ENCODE assay signal across 8 mouse cellular contexts in genomic region chr7:24662575-24662974, GRCm38 (mm10). TPM values are rescaled to one million over a fixed set of nuclear protein-coding genes. Genes with fewer than 3 reads are reported as not detected.
DNase-seq lines count a peak whose midpoint lies in the region; ATAC-seq and TF ChIP-seq lines count a peak whose summit lies in the region.

No protein-coding gene starts in this region.

- peaks cover 3% of the 10 kb centered on the region; the same call in 1 of the 2 replicates for H3K4me1 ChIP-seq in bone marrow, adult 2 months (ENCODE audit: control insufficient read depth, insufficient read depth, low read length)
- no peaks in the 10 kb centered on the region for H3K4me1 ChIP-seq in embryonic facial prominence, embryonic 14.5 days (ENCODE audit: control insufficient read depth, insufficient read depth, low read length)
- H3K4me1 ChIP-seq in lung, embryonic 14.5 days (ENCODE audit: insufficient read depth), result no peaks in the 10 kb centered on the region

- no peak overlapping the region for H3K4me3 ChIP-seq in bone marrow, adult 2 months (replicated peaks; ENCODE audit: control insufficient read depth, low read depth, low read length)
- H3K4me3 ChIP-seq in embryonic facial prominence, embryonic 14.5 days (ENCODE audit: low read depth, low read length), result no peak overlapping the region
- H3K4me3 ChIP-seq in lung, embryonic 14.5 days (ENCODE audit: low read depth, low read length), result no peak overlapping the region

- H3K36me3 ChIP-seq in embryonic facial prominence, embryonic 14.5 days (ENCODE audit: control insufficient read depth, insufficient read depth, low read length), result no peaks in the 10 kb centered on the region
- H3K36me3 ChIP-seq in lung, embryonic 14.5 days (ENCODE audit: insufficient read depth), result no peaks in the 10 kb centered on the region

- TF ChIP-seq POLR2A in bone marrow, adult 2 months (IDR thresholded peaks at IDR 0.05; ENCODE audit: borderline replicate concordance, control insufficient read depth, low read depth, low read length), result no peak

- H3K9me3 ChIP-seq in embryonic facial prominence, embryonic 14.5 days (ENCODE audit: control insufficient read depth, low read length), result no peaks in the 10 kb centered on the region
- H3K9me3 ChIP-seq in lung, embryonic 14.5 days (ENCODE audit: low read depth, low read length), result no peaks in the 10 kb centered on the region

- H3K9ac ChIP-seq in embryonic facial prominence, embryonic 14.5 days (ENCODE audit: low read depth, low read length), result no peak overlapping the region
- no peak overlapping the region for H3K9ac ChIP-seq in lung, embryonic 14.5 days

- peak; percentile 47 for ATAC-seq in embryonic facial prominence, embryonic 14.5 days (ENCODE audit: low read depth)
- peak; percentile 71 for ATAC-seq in lung, embryonic 14.5 days (ENCODE audit: insufficient read depth)
- ATAC-seq in neutrophil, adult 5-6 weeks (ENCODE audit: extremely low read depth, insufficient number of reproducible peaks, low FRiP score, poor library complexity, severe bottlenecking), result peak; percentile 83

- DNase-seq in ES-CJ7 (ENCODE audit: low read depth, low spot score), result peak; percentile 82
- DNase-seq in embryonic facial prominence, embryonic 14.5 days (ENCODE audit: low spot score), result peak; percentile 79
- peak; percentile 58 to 77 for DNase-seq in heart, postnatal 36 days
- DNase-seq in layer of hippocampus, adult 11-12 months (ENCODE audit: low spot score), result peak; percentile 71
- DNase-seq in lung, embryonic 14.5 days, result peak; percentile 94
- DNase-seq in thymus, postnatal 0 days (ENCODE audit: low spot score), result peak; percentile 95

- no peak overlapping the region for H3K27ac ChIP-seq in bone marrow, adult 2 months (ENCODE audit: control insufficient read depth, insufficient read depth, low read depth, low read length, poor library complexity)
- H3K27ac ChIP-seq in embryonic facial prominence, embryonic 14.5 days (replicated peaks; ENCODE audit: low read depth, low read length), result no peak overlapping the region
- no peak overlapping the region for H3K27ac ChIP-seq in lung, embryonic 14.5 days (ENCODE audit: low read depth)

- H3K27me3 ChIP-seq in embryonic facial prominence, embryonic 14.5 days (replicated peaks; ENCODE audit: control insufficient read depth, insufficient read depth, low read length), result no peaks in the 10 kb centered on the region
- H3K27me3 ChIP-seq in lung, embryonic 14.5 days (ENCODE audit: insufficient read depth, low read length), result no peaks in the 10 kb centered on the region

- H3K4me2 ChIP-seq in embryonic facial prominence, embryonic 14.5 days (ENCODE audit: low read depth, low read length), result no peak overlapping the region
- H3K4me2 ChIP-seq in lung, embryonic 14.5 days, result no peak overlapping the region

- intact Hi-C loops in heart, postnatal 36 days (cut with DNase I), result loop anchor here (2.0 to 5.0 kb wide), 3 partner anchors 62 to 188 kb away; partner anchors contain the start of gene Irgq

- peak; percentile 84 for TF ChIP-seq CTCF in bone marrow, adult 2 months (IDR thresholded peaks at IDR 0.05; ENCODE audit: control insufficient read depth, insufficient read depth, low read length)
- peak; percentile 97 for TF ChIP-seq CTCF in lung, embryonic 14.5 days (IDR thresholded peaks at IDR 0.05; ENCODE audit: low read depth)

- 3% methylated on average over 8 of the region's 8 CpGs for WGBS in bone marrow, adult 2 months
- 14% methylated on average over 8 of the region's 8 CpGs for WGBS in embryonic facial prominence, embryonic 14.5 days
- WGBS in lung, embryonic 14.5 days, result 12% methylated on average over 8 of the region's 8 CpGs

RNA-seq across cellular contexts. Expression of gene Tex101, which starts 13.9 kb away (rescaled TPM):
- polyA plus RNA-seq in bone marrow, adult 2 months (2011; ENCODE audit: insufficient read depth, insufficient read length, low replicate concordance, missing spikeins), result not detected in 2 replicates
- polyA plus RNA-seq in embryonic facial prominence, embryonic 14.5 days (2014; fragmentation: Nextera tagmentation; extraction: Ambion mirVana), result not detected in 2 replicates
- not detected for total RNA-seq in heart, postnatal 36 days (2021)
- polyA plus RNA-seq in lung, embryonic 14.5 days (2014; fragmentation: Nextera tagmentation; extraction: Ambion mirVana), result not detected in 2 replicates
- total RNA-seq in neutrophil, adult 5-6 weeks (2017), result not detected in 2 replicates
- not detected in 2 replicates for polyA plus RNA-seq in thymus, postnatal 0 days (2015; fragmentation: Nextera tagmentation; extraction: Ambion mirVana)

RNA-seq across cellular contexts. Expression of gene Lypd3, which starts 26.2 kb away (rescaled TPM):
- not detected in 2 replicates for polyA plus RNA-seq in bone marrow, adult 2 months (2011; ENCODE audit: insufficient read depth, insufficient read length, low replicate concordance, missing spikeins)
- 24.7 TPM in 2 replicates for polyA plus RNA-seq in embryonic facial prominence, embryonic 14.5 days (2014; fragmentation: Nextera tagmentation; extraction: Ambion mirVana)
- not detected for total RNA-seq in heart, postnatal 36 days (2021)
- 0.14 TPM in 1 of 2 replicates, not detected in the other for polyA plus RNA-seq in lung, embryonic 14.5 days (2014; fragmentation: Nextera tagmentation; extraction: Ambion mirVana)
- total RNA-seq in neutrophil, adult 5-6 weeks (2017), result not detected in 2 replicates
- polyA plus RNA-seq in thymus, postnatal 0 days (2015; fragmentation: Nextera tagmentation; extraction: Ambion mirVana), result 1.8 and 2.2 TPM in 2 replicates

RNA-seq across cellular contexts. Expression of gene BC049730, which starts 46.5 kb away (rescaled TPM):
- not detected in 2 replicates for polyA plus RNA-seq in bone marrow, adult 2 months (2011; ENCODE audit: insufficient read depth, insufficient read length, low replicate concordance, missing spikeins)
- polyA plus RNA-seq in embryonic facial prominence, embryonic 14.5 days (2014; fragmentation: Nextera tagmentation; extraction: Ambion mirVana), result not detected in 2 replicates
- not detected for total RNA-seq in heart, postnatal 36 days (2021)
- not detected in 2 replicates for polyA plus RNA-seq in lung, embryonic 14.5 days (2014; fragmentation: Nextera tagmentation; extraction: Ambion mirVana)
- total RNA-seq in neutrophil, adult 5-6 weeks (2017), result not detected in 2 replicates
- polyA plus RNA-seq in thymus, postnatal 0 days (2015; fragmentation: Nextera tagmentation; extraction: Ambion mirVana), result not detected in 2 replicates

RNA-seq across cellular contexts. Expression of gene Phldb3, which starts 52.0 kb away (rescaled TPM):
- polyA plus RNA-seq in bone marrow, adult 2 months (2011; ENCODE audit: insufficient read depth, insufficient read length, low replicate concordance, missing spikeins), result 7.2 and 8.2 TPM in 2 replicates
- polyA plus RNA-seq in embryonic facial prominence, embryonic 14.5 days (2014; fragmentation: Nextera tagmentation; extraction: Ambion mirVana), result 0.43 and 0.60 TPM in 2 replicates
- total RNA-seq in heart, postnatal 36 days (2021), result under 1 TPM; 0.36 to 0.89 TPM
- 0.14 and 0.33 TPM in 2 replicates for polyA plus RNA-seq in lung, embryonic 14.5 days (2014; fragmentation: Nextera tagmentation; extraction: Ambion mirVana)
- 13.7 and 13.9 TPM in 2 replicates for total RNA-seq in neutrophil, adult 5-6 weeks (2017)
- 0.47 and 0.73 TPM in 2 replicates for polyA plus RNA-seq in thymus, postnatal 0 days (2015; fragmentation: Nextera tagmentation; extraction: Ambion mirVana)
